Comparison of ENCODE assay signal across 17 mouse cellular contexts in genomic region chr7:126172001-126172400, GRCm38 (mm10). TPM values are rescaled to one million over a fixed set of nuclear protein-coding genes. Genes with fewer than 3 reads are reported as not detected.
A peak's percentile ranks its signal among the peaks of the same experiment; 100 is the strongest.
DNase-seq lines count a peak whose midpoint lies in the region; ATAC-seq lines count a peak whose summit lies in the region.
"Had no signal": no experiment of that assay in that cellular context is flagged by ENCODE, and none has a peak within 500 bp of the region (broad histone marks: within the 10 kb centered on the region; RNA-seq: fewer than 3 reads in every experiment).

No protein-coding gene starts in this region.

- H3K4me3 ChIP-seq in forebrain, embryonic 16.5 days (replicated peaks; ENCODE audit: low read length) = no peak overlapping the region
- H3K4me3 ChIP-seq in forebrain, embryonic 12.5 days (replicated peaks) = no peak overlapping the region
- H3K4me3 ChIP-seq in midbrain, embryonic 14.5 days (replicated peaks; ENCODE audit: low read depth, low read length) = no peak overlapping the region
- no peak overlapping the region for H3K4me3 ChIP-seq in midbrain, embryonic 11.5 days (ENCODE audit: low read depth, low read length)
- H3K4me3 ChIP-seq: forebrain, embryonic 13.5 days; heart, adult 2 months; limb, embryonic 13.5 days; liver, embryonic 15.5 days; midbrain, embryonic 10.5 days had no signal

- H3K4me1 ChIP-seq in forebrain, embryonic 16.5 days (replicated peaks; ENCODE audit: control insufficient read depth, insufficient read depth, low read length) = no peaks in the 10 kb centered on the region
- no peaks in the 10 kb centered on the region for H3K4me1 ChIP-seq in forebrain, embryonic 12.5 days
- H3K4me1 ChIP-seq in midbrain, embryonic 14.5 days (ENCODE audit: control insufficient read depth, insufficient read depth, low read length) = no peaks in the 10 kb centered on the region
- no peaks in the 10 kb centered on the region for H3K4me1 ChIP-seq in midbrain, embryonic 11.5 days (ENCODE audit: control insufficient read depth, insufficient read depth, low read length)
- H3K4me1 ChIP-seq: midbrain, embryonic 10.5 days had no signal

- H3K36me3 ChIP-seq in forebrain, embryonic 16.5 days (ENCODE audit: control insufficient read depth, insufficient read depth) = peaks cover 8% of the 10 kb centered on the region
- H3K36me3 ChIP-seq in forebrain, embryonic 12.5 days (replicated peaks) = peaks cover 33% of the 10 kb centered on the region
- H3K36me3 ChIP-seq in midbrain, embryonic 14.5 days (ENCODE audit: control insufficient read depth, insufficient read depth, low read length) = peaks cover 31% of the 10 kb centered on the region
- peaks cover 9% of the 10 kb centered on the region; the same call in 1 of the 2 replicates for H3K36me3 ChIP-seq in midbrain, embryonic 11.5 days (ENCODE audit: control insufficient read depth, insufficient read depth, low read length)

- DNase-seq in midbrain, embryonic 14.5 days = peak; percentile 46
- DNase-seq in midbrain, embryonic 11.5 days (ENCODE audit: low spot score, missing footprints) = no peak
- peak; percentile 68 to 70 for DNase-seq in adrenal gland, postnatal 36 days
- peak; percentile 29 to 40 for DNase-seq in kidney, postnatal 4 days
- DNase-seq in yolk sac, embryonic 10.5 days (ENCODE audit: low spot score) = no peak
- DNase-seq: cerebellum, adult 18-20 months; heart, adult 2 months; heart, postnatal 14 days; lung, postnatal 14 days; right cerebral cortex, postnatal 25 days; thymus, postnatal 36 days had no signal

- no peaks in the 10 kb centered on the region for H3K27me3 ChIP-seq in forebrain, embryonic 16.5 days (replicated peaks; ENCODE audit: control insufficient read depth, insufficient read depth, low read length)
- no peaks in the 10 kb centered on the region for H3K27me3 ChIP-seq in forebrain, embryonic 12.5 days
- no peaks in the 10 kb centered on the region for H3K27me3 ChIP-seq in midbrain, embryonic 14.5 days (ENCODE audit: control insufficient read depth, insufficient read depth, low read length)
- H3K27me3 ChIP-seq in midbrain, embryonic 11.5 days (ENCODE audit: control insufficient read depth, insufficient read depth, low read length) = no peaks in the 10 kb centered on the region
- H3K27me3 ChIP-seq: forebrain, embryonic 13.5 days; limb, embryonic 13.5 days; liver, embryonic 15.5 days had no signal

- H3K9me3 ChIP-seq in forebrain, embryonic 16.5 days (ENCODE audit: control insufficient read depth, low read length) = no peaks in the 10 kb centered on the region
- no peaks in the 10 kb centered on the region for H3K9me3 ChIP-seq in forebrain, embryonic 12.5 days
- no peaks in the 10 kb centered on the region for H3K9me3 ChIP-seq in midbrain, embryonic 14.5 days (ENCODE audit: control insufficient read depth, low read length)
- no peaks in the 10 kb centered on the region for H3K9me3 ChIP-seq in midbrain, embryonic 11.5 days (ENCODE audit: control insufficient read depth, low read length)
- H3K9me3 ChIP-seq: forebrain, embryonic 13.5 days; limb, embryonic 13.5 days; liver, embryonic 15.5 days; midbrain, embryonic 10.5 days had no signal

- no peak overlapping the region for H3K9ac ChIP-seq in forebrain, embryonic 16.5 days (replicated peaks; ENCODE audit: low read depth, low read length)
- no peak overlapping the region for H3K9ac ChIP-seq in forebrain, embryonic 12.5 days
- H3K9ac ChIP-seq in midbrain, embryonic 14.5 days (replicated peaks; ENCODE audit: low read length) = no peak overlapping the region
- no peak overlapping the region for H3K9ac ChIP-seq in midbrain, embryonic 11.5 days (ENCODE audit: low read length)
- H3K9ac ChIP-seq: forebrain, embryonic 13.5 days; limb, embryonic 13.5 days; liver, embryonic 15.5 days had no signal

- no peak overlapping the region for H3K4me2 ChIP-seq in forebrain, embryonic 16.5 days (ENCODE audit: low read length)
- H3K4me2 ChIP-seq in forebrain, embryonic 12.5 days = no peak overlapping the region
- no peak overlapping the region for H3K4me2 ChIP-seq in midbrain, embryonic 14.5 days (ENCODE audit: low read length)
- no peak overlapping the region for H3K4me2 ChIP-seq in midbrain, embryonic 11.5 days
- H3K4me2 ChIP-seq: forebrain, embryonic 13.5 days; limb, embryonic 13.5 days; liver, embryonic 15.5 days had no signal

- 49% methylated on average over 3 of the region's 3 CpGs for WGBS in forebrain, embryonic 16.5 days
- 76% methylated on average over 3 of the region's 3 CpGs for WGBS in forebrain, embryonic 12.5 days
- 70% methylated on average over 3 of the region's 3 CpGs for WGBS in midbrain, embryonic 14.5 days
- WGBS in midbrain, embryonic 11.5 days = 88% methylated on average over 3 of the region's 3 CpGs

- 0 out of 2 replicates have a peak, but pooled peaks have one; percentile 47 for ATAC-seq in forebrain, embryonic 16.5 days
- no peak for ATAC-seq in forebrain, embryonic 12.5 days (ENCODE audit: low FRiP score)
- no peak for ATAC-seq in midbrain, embryonic 14.5 days (ENCODE audit: low FRiP score, low TSS enrichment)
- ATAC-seq in midbrain, embryonic 11.5 days (ENCODE audit: low FRiP score) = no peak
- ATAC-seq: forebrain, embryonic 13.5 days had no signal

- no peak overlapping the region for H3K27ac ChIP-seq in forebrain, embryonic 16.5 days (ENCODE audit: low read length)
- no peak overlapping the region for H3K27ac ChIP-seq in forebrain, embryonic 12.5 days
- H3K27ac ChIP-seq in midbrain, embryonic 14.5 days (replicated peaks; ENCODE audit: low read depth, low read length) = no peak overlapping the region
- no peak overlapping the region for H3K27ac ChIP-seq in midbrain, embryonic 11.5 days (ENCODE audit: low read depth, low read length)
- H3K27ac ChIP-seq: forebrain, embryonic 13.5 days; heart, adult 2 months; limb, embryonic 13.5 days; liver, embryonic 15.5 days; midbrain, embryonic 10.5 days had no signal

RNA-seq across cellular contexts. Expression of gene Xpo6, which starts 28.3 kb away (rescaled TPM):
- polyA plus RNA-seq in forebrain, embryonic 16.5 days (2015; fragmentation: Nextera tagmentation; extraction: Ambion mirVana) = 48.5 and 51.9 TPM in 2 replicates
- polyA plus RNA-seq in forebrain, embryonic 12.5 days (2016; fragmentation: Nextera tagmentation; extraction: Ambion mirVana) = 74.4 and 74.8 TPM in 2 replicates
- 64.2 and 65.1 TPM in 2 replicates for polyA plus RNA-seq in midbrain, embryonic 14.5 days (2014; fragmentation: Nextera tagmentation; extraction: Ambion mirVana)
- polyA plus RNA-seq in midbrain, embryonic 11.5 days (2014; fragmentation: Nextera tagmentation; extraction: Ambion mirVana) = 56.2 TPM in 2 replicates
- total RNA-seq in adrenal gland, postnatal 36 days (2021) = 10 to 100 TPM; 87.8 to 89.1 TPM

Comparison
In these comparisons a context has a peak if more than half of its experiments do, and no peak if none do; other contexts are left out.
1. DNase-seq: peak in midbrain, embryonic 14.5 days (single experiment), adrenal gland, postnatal 36 days (2 of 2) and kidney, postnatal 4 days (2 of 2); none in midbrain, embryonic 11.5 days (single experiment) and yolk sac, embryonic 10.5 days (single experiment).